Mouse (Mus musculus) cerebellum, adult 2 months (tissue): ENCODE results near the gene Tmem121. TPM values are rescaled to one million over a fixed set of nuclear protein-coding genes. Genes with fewer than 3 reads are reported as not detected.

Experiments used
- DNase-seq, 2 experiments: peaks; one replicate each; pipeline ENCODE4 v3.0.0; 2021
- H3K27ac ChIP-seq: fragments of 200-500 bp; 2 replicates; pipeline ENCODE4 v1.5.1; 2012; ENCODE audit warnings: low read length, control low read depth, inconsistent platforms; ENCODE audit not compliant: insufficient read depth
- H3K27me3 ChIP-seq: fragments of 200-500 bp; 2 replicates; pipeline ENCODE4 v1.6.1; 2012; ENCODE audit warnings: inconsistent platforms, mild to moderate bottlenecking, low read length, moderate library complexity; ENCODE audit not compliant: control insufficient read depth, insufficient read depth
- H3K4me1 ChIP-seq: fragments of 200-500 bp; 2 replicates; pipeline ENCODE4 v1.6.1; 2011; ENCODE audit warnings: low read length; ENCODE audit not compliant: control insufficient read depth, insufficient read depth
- H3K4me3 ChIP-seq: fragments of 200-500 bp; replicated peaks from 2 replicates; pipeline ENCODE3; 2011; ENCODE audit warnings: mild to moderate bottlenecking, low read depth, low read length, control low read depth; ENCODE audit not compliant: insufficient read depth
- CTCF ChIP-seq: fragments of 200-500 bp; IDR thresholded peaks from 2 replicates; pipeline ENCODE4 v1.5.1; 2011; ENCODE audit warnings: low read depth, mild to moderate bottlenecking, control low read depth, low read length, moderate library complexity, borderline replicate concordance; ENCODE audit not compliant: insufficient read depth
- POLR2A ChIP-seq: fragments of 200-500 bp; IDR thresholded peaks from 2 replicates; pipeline ENCODE4 v1.6.1; 2011; ENCODE audit warnings: low read length, control low read depth, borderline replicate concordance; ENCODE audit not compliant: insufficient read depth
- WGBS: fragments of 180-500 bp; shearing (Covaris S2); methylation state at CpG from one replicate; pipeline ENCODE4 v1.1.7; 2018; 5-methylcytosine and 5-hydroxymethylcytosine counted together
- polyA plus RNA-seq: library from polyadenylated mRNA; depleted of rRNA; stranded (reverse); fragments of >200 nt; gene quantifications from 2 replicates; pipeline ENCODE4 v1.2.3, GENCODE M21; 2012

The Tmem121 gene
- polyA plus RNA-seq, 1 experiment = 31.3 TPM

- DNase-seq = no peak
- Histone ChIP-seq H3K4me3 (no peak overlapping the region), H3K27me3 (no peaks in the 10 kb centered on the region), H3K27ac (no peak overlapping the region), H3K4me1 (no peaks in the 10 kb centered on the region)
- no peak for TF ChIP-seq CTCF
- no peak for TF ChIP-seq POLR2A
Observed at GRCm38 (mm10) chr12:113202008-113202407, 16.3 kb downstream of the Tmem121 start.

GRCm38 (mm10) chr12:113203522-113203921 is 17.8 kb downstream of the Tmem121 start:
- Histone ChIP-seq H3K4me3 (no peak overlapping the region), H3K27ac (no peak overlapping the region), H3K4me1 (no peaks in the 10 kb centered on the region), H3K27me3 (no peaks in the 10 kb centered on the region)
- DNase-seq = no peak
- 86% methylated on average over 7 of the region's 7 CpGs for WGBS
- TF ChIP-seq CTCF (no peak), POLR2A (no peak)

GRCm38 (mm10) chr12:113205251-113205942 is 19.7 kb downstream of the Tmem121 start:
- no peak for DNase-seq
- TF ChIP-seq CTCF = no peak; the same call in 1 of the 2 replicates
- no peak for TF ChIP-seq POLR2A

GRCm38 (mm10) chr12:113207737-113208136 is 22.0 kb downstream of the Tmem121 start:
- H3K4me3 ChIP-seq = no peak overlapping the region
- H3K4me1 ChIP-seq = no peaks in the 10 kb centered on the region
- no peaks in the 10 kb centered on the region for H3K27me3 ChIP-seq
- 80% methylated on average over 6 of the region's 6 CpGs for WGBS
- TF ChIP-seq POLR2A = no peak
- TF ChIP-seq CTCF = no peak
- H3K27ac ChIP-seq = no peak overlapping the region
- DNase-seq = no peak

More at GRCm38 (mm10) chr12:113205251-113205942, 19.7 kb downstream of the Tmem121 start:
- no peaks in the 10 kb centered on the region for H3K4me1 ChIP-seq
- no peak overlapping the region for H3K27ac ChIP-seq
- no peaks in the 10 kb centered on the region for H3K27me3 ChIP-seq
- 79% methylated on average over 7 of the region's 7 CpGs for WGBS
- no peak overlapping the region for H3K4me3 ChIP-seq

GRCm38 (mm10) chr12:113210586-113211378 is 25.1 kb downstream of the Tmem121 start:
- no peaks in the 10 kb centered on the region for H3K27me3 ChIP-seq
- TF ChIP-seq CTCF = no peak
- no peak for TF ChIP-seq POLR2A
- no peak for DNase-seq
- no peak overlapping the region for H3K4me3 ChIP-seq
- 83% methylated on average over 17 of the region's 17 CpGs for WGBS
- no peaks in the 10 kb centered on the region for H3K4me1 ChIP-seq
- no peak overlapping the region for H3K27ac ChIP-seq

GRCm38 (mm10) chr12:113211772-113212171 is 26.0 kb downstream of the Tmem121 start:
- 88% methylated on average over 5 of the region's 5 CpGs for WGBS
- no peak overlapping the region for H3K27ac ChIP-seq
- no peaks in the 10 kb centered on the region for H3K4me1 ChIP-seq
- no peak for TF ChIP-seq CTCF
- TF ChIP-seq POLR2A = no peak
- no peak for DNase-seq
- no peak overlapping the region for H3K4me3 ChIP-seq
- H3K27me3 ChIP-seq = no peaks in the 10 kb centered on the region

GRCm38 (mm10) chr12:113212326-113212924 is 26.7 kb downstream of the Tmem121 start:
- WGBS = 90% methylated on average over 10 of the region's 10 CpGs
- no peak for DNase-seq
- TF ChIP-seq POLR2A = no peak
- no peak for TF ChIP-seq CTCF
- Histone ChIP-seq H3K4me1 (no peaks in the 10 kb centered on the region), H3K27ac (no peak overlapping the region), H3K4me3 (no peak overlapping the region), H3K27me3 (no peaks in the 10 kb centered on the region)
